Mouse (Mus musculus) kidney, embryonic 16.5 days (tissue): ENCODE data around the gene Rgsl1. TPM values are rescaled to one million over a fixed set of nuclear protein-coding genes. Genes with fewer than 3 reads are reported as not detected.
A peak's percentile ranks its signal among the peaks of the same experiment; 100 is the strongest.

Source experiments
- ATAC-seq: fragments of 200-750 bp; cut with Nextera tagmentation; 2 replicates; pipeline ENCODE4 v1.8.0; 2017; ENCODE audit warnings: moderate TSS enrichment; ENCODE audit not compliant: low FRiP score, low TSS enrichment
- H3K27ac ChIP-seq: fragments of 300-500 bp; sonication (generic); 2 replicates; pipeline ENCODE4 v1.5.1; 2014; ENCODE audit warnings: low read length
- H3K27me3 ChIP-seq: fragments of 300-500 bp; sonication (generic); 2 replicates; pipeline ENCODE4 v1.6.1; 2014; ENCODE audit warnings: low read length, control low read depth, mixed read lengths; ENCODE audit not compliant: insufficient read depth
- H3K36me3 ChIP-seq: fragments of 300-500 bp; sonication (generic); 2 replicates; pipeline ENCODE4 v1.6.1; 2014; ENCODE audit warnings: low read length, control low read depth, mixed read lengths; ENCODE audit not compliant: insufficient read depth
- H3K4me1 ChIP-seq: fragments of 300-500 bp; sonication (generic); 2 replicates; pipeline ENCODE4 v1.6.1; 2014; ENCODE audit warnings: low read length, control low read depth, mixed read lengths; ENCODE audit not compliant: insufficient read depth
- H3K4me2 ChIP-seq: fragments of 300-500 bp; sonication (generic); replicated peaks from 2 replicates; pipeline ENCODE4 v1.6.1; 2014; ENCODE audit warnings: low read depth, low read length
- H3K4me3 ChIP-seq: fragments of 300-500 bp; sonication (generic); 2 replicates; pipeline ENCODE4 v1.5.1; 2014; ENCODE audit warnings: mild to moderate bottlenecking, low read length
- H3K9ac ChIP-seq: fragments of 300-500 bp; sonication (generic); replicated peaks from 2 replicates; pipeline ENCODE4 v1.6.1; 2014; ENCODE audit warnings: low read length
- H3K9me3 ChIP-seq: fragments of 300-500 bp; sonication (generic); 2 replicates; pipeline ENCODE4 v1.6.1; 2016; ENCODE audit warnings: low read length, control low read depth
- WGBS: fragments of 180-500 bp; shearing (Covaris S2); extraction: QIAGEN DNeasy Blood & Tissue Kit; methylation state at CpG from one replicate; pipeline ENCODE4 v1.1.7; 2014; 5-methylcytosine and 5-hydroxymethylcytosine counted together
- polyA plus RNA-seq: library from polyadenylated mRNA; unstranded; fragments of >200 nt; fragmentation: Nextera tagmentation; extraction: Ambion mirVana; gene quantifications from 2 replicates; pipeline ENCODE4 v1.2.1, GENCODE M21; 2015

Gene Rgsl1
- polyA plus RNA-seq, 1 experiment from 2014 or later = not detected

DNA sequence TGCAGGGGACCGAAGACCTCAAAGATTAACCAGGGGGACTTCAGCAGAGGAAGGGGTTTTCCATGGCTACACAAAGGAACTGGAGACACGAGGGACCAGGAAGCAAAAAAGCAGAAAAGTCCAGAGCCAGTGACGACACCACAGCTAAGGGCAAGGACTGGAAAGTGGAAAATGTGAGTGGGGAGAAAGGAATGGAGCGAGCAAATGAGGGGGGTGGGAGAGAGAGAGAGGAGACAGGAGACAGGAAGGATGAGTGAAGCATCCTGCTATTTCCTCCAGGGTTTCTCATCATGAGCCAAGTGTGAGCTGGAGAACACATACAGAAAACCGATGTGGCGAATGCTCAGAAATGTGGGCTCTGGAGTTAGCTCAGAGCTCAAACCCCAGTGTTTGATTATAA lies 107.8 kb downstream of the Rgsl1 start:
- Histone ChIP-seq H3K4me1 (peaks cover 9% of the 10 kb centered on the region), H3K9me3 (no peaks in the 10 kb centered on the region), H3K36me3 (no peaks in the 10 kb centered on the region), H3K9ac (no peak overlapping the region), H3K4me2 (no peak overlapping the region), H3K27ac (no peak overlapping the region), H3K27me3 (peaks cover 24% of the 10 kb centered on the region), H3K4me3 (no peak overlapping the region)
- WGBS = 68% methylated on average over 6 of the region's 6 CpGs
- ATAC-seq = no peak

DNA sequence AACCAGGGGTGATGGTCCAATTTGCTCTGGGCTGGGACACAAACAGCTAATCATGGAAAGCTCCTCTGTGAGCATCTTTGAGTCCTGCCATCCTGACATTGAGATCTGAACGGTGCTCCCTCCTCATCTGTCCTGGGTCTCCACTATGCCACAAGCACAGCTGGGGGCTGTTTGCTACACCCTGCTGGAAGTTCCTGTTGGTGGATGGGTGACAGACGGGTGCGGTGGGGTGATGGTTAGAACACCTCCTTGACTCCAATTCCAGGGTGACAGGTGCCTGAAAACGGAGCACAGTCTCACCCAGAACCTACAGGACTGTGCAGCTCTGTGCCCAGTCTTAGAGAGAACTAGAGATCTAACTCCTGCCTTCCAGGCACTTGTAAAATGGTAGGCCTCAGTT lies 109.1 kb downstream of the Rgsl1 start:
- no peak for ATAC-seq

DNA sequence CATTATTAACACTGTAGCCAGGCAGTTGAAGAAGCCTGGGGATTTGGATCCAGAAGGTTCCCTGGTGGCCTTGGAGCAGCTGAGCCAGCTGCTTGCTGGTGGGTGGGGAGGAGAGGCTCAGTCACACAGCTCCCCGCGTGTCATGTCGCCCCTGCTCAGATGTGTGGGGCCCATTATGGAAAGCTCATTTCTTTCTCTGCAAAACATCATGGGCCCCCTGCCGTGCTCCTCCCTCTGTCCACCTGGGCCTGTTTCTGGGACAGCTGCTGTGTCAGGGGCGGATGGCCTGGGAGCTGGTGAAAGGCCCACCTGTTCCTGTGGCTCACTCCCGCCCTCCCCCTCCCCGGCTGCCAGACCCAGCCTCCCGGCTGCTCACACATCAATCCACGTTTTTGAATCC lies 110.8 kb downstream of the Rgsl1 start:
- ATAC-seq = no peak
- Histone ChIP-seq H3K9ac (no peak overlapping the region), H3K4me1 (no peaks in the 10 kb centered on the region; the same call in 1 of the 2 replicates), H3K4me3 (no peak overlapping the region), H3K9me3 (no peaks in the 10 kb centered on the region), H3K27ac (no peak overlapping the region), H3K4me2 (no peak overlapping the region), H3K27me3 (peaks cover 10% of the 10 kb centered on the region; the same call in 1 of the 2 replicates), H3K36me3 (no peaks in the 10 kb centered on the region)
- 50% methylated on average over 9 of the region's 9 CpGs for WGBS

More for the DNA sequence above, 109.1 kb downstream of the Rgsl1 start:
- no peak overlapping the region for H3K4me3 ChIP-seq
- no peak overlapping the region for H3K4me2 ChIP-seq
- H3K27me3 ChIP-seq = peaks cover 19% of the 10 kb centered on the region
- no peak overlapping the region for H3K9ac ChIP-seq
- H3K36me3 ChIP-seq = no peaks in the 10 kb centered on the region
- 86% methylated on average over 4 of the region's 4 CpGs for WGBS
- peaks cover 3% of the 10 kb centered on the region; the same call in 1 of the 2 replicates for H3K4me1 ChIP-seq
- no peaks in the 10 kb centered on the region for H3K9me3 ChIP-seq
- no peak overlapping the region for H3K27ac ChIP-seq

DNA sequence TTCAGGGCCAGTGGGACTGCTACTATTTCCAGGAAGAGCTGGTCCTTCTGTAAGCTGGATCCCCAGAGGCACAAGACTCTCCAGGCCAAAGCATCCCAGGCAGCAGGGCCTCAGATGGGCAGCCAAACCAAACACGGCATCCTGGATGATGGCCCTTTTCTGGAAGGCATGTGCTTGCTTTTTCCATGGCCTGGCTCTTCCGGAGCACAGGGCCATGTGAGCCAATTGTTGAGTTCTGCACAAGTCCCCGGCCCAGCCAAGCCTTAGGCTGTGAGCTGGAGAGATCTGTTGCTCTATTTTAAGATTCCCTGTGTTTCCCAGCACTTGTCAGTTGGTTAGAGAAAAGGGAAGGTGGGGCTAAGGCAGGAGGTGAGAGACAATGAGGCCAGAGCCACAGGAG lies 113.3 kb downstream of the Rgsl1 start:
- H3K9me3 ChIP-seq = no peaks in the 10 kb centered on the region
- peak overlapping the region; percentile 29; the same call in 1 of the 2 replicates for H3K27ac ChIP-seq
- no peak overlapping the region for H3K4me3 ChIP-seq
- no peaks in the 10 kb centered on the region for H3K27me3 ChIP-seq
- WGBS = 54% methylated on average over 3 of the region's 3 CpGs
- no peaks in the 10 kb centered on the region for H3K36me3 ChIP-seq
- no peak overlapping the region for H3K4me2 ChIP-seq
- H3K4me1 ChIP-seq = no peaks in the 10 kb centered on the region
- no peak overlapping the region for H3K9ac ChIP-seq
- ATAC-seq = 0 out of 2 replicates have a peak, but pooled peaks have one; percentile 18

DNA sequence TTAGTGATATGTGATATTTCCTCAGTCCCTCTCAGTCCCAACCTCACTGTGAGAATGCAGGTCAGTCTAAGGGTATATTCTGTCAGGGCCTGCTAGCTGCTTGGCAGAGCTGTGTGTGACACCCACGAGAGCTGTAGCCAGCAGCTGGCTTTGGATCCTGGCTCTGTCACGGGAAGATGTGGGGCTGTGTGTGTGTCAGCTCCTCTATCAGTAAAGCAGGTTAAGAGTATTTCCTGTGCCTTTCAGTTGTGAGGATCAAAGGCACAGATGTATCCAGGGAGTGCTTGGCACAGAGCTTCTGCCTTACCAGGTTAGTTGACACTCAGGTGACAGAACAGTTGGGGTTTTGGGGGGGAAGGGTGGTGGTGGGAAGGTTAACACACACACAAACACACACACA lies 114.1 kb downstream of the Rgsl1 start:
- Histone ChIP-seq H3K9ac (no peak overlapping the region), H3K4me3 (no peak overlapping the region), H3K27me3 (no peaks in the 10 kb centered on the region), H3K27ac (no peak overlapping the region), H3K4me2 (no peak overlapping the region), H3K36me3 (no peaks in the 10 kb centered on the region), H3K4me1 (no peaks in the 10 kb centered on the region), H3K9me3 (no peaks in the 10 kb centered on the region)
- no peak for ATAC-seq
- 48% methylated on average over 2 of the region's 2 CpGs for WGBS

Other genes with a start within 250 kb of the Rgsl1 start
- 0.16 and 0.31 TPM in 2 replicates for gene Rgs8, start 191.1 kb downstream of the Rgsl1 start, polyA plus RNA-seq
- 4.5 and 5.0 TPM in 2 replicates for gene Rgs16, start 103.8 kb downstream of the Rgsl1 start, polyA plus RNA-seq
- gene Rnasel, start 94.7 kb downstream of the Rgsl1 start, polyA plus RNA-seq = 10.7 and 12.4 TPM in 2 replicates
- gene Teddm1b, start 30.2 kb upstream of the Rgsl1 start, polyA plus RNA-seq = 0.39 and 0.40 TPM in 2 replicates
- gene Teddm1a, start 47.6 kb upstream of the Rgsl1 start, polyA plus RNA-seq = not detected in 2 replicates
- 159 and 176 TPM in 2 replicates for gene Glul, start 55.8 kb upstream of the Rgsl1 start, polyA plus RNA-seq
- 0.58 and 0.67 TPM in 2 replicates for gene Teddm2, start 56.1 kb upstream of the Rgsl1 start, polyA plus RNA-seq